Mouse (Mus musculus) bone marrow macrophage, adult 2 months (primary cell): ENCODE results near the gene Sema4a.

Experiments used
- CTCF ChIP-seq: IDR thresholded peaks from 2 replicates; pipeline ENCODE4 v1.5.1; 2012; ENCODE audit warnings: low read depth, mild to moderate bottlenecking, low read length, moderate library complexity
- POLR2A ChIP-seq: IDR thresholded peaks from 2 replicates; pipeline ENCODE4 v1.6.1; 2012; ENCODE audit warnings: mild to moderate bottlenecking, low read depth, low read length, borderline replicate concordance

GRCm38 (mm10) chr3:88398666-88399065 lies 62.3 kb downstream of the Sema4a start:
- TF ChIP-seq CTCF: no peak
- TF ChIP-seq POLR2A: no peak
